Mouse (Mus musculus) embryonic facial prominence, embryonic 15.5 days (tissue): ENCODE results near the gene Tmprss13. TPM values are rescaled to one million over a fixed set of nuclear protein-coding genes. Genes with fewer than 3 reads are reported as not detected.

Experiments used
- ATAC-seq: fragments of 200-750 bp; cut with Nextera tagmentation; 2 replicates; pipeline ENCODE4 v1.8.0; 2017; ENCODE audit warnings: low read depth, moderate TSS enrichment; ENCODE audit not compliant: insufficient number of reproducible peaks, low FRiP score, low TSS enrichment
- H3K27ac ChIP-seq: fragments of 300-500 bp; sonication (generic); replicated peaks from 2 replicates; pipeline ENCODE4 v1.5.1; 2015; ENCODE audit warnings: mild to moderate bottlenecking, inconsistent platforms
- H3K27me3 ChIP-seq: fragments of 300-500 bp; sonication (generic); 2 replicates; pipeline ENCODE4 v1.6.1; 2015; ENCODE audit warnings: inconsistent platforms
- H3K36me3 ChIP-seq: fragments of 300-500 bp; sonication (generic); 2 replicates; pipeline ENCODE4 v1.6.1; 2015; ENCODE audit warnings: mild to moderate bottlenecking, inconsistent platforms
- H3K4me1 ChIP-seq: fragments of 300-500 bp; sonication (generic); 2 replicates; pipeline ENCODE4 v1.6.1; 2015; ENCODE audit warnings: inconsistent platforms
- H3K4me2 ChIP-seq: fragments of 300-500 bp; sonication (generic); replicated peaks from 2 replicates; pipeline ENCODE4 v1.6.1; 2015; ENCODE audit warnings: mild to moderate bottlenecking, inconsistent platforms
- H3K4me3 ChIP-seq: fragments of 300-500 bp; sonication (generic); replicated peaks from 2 replicates; pipeline ENCODE4 v1.5.1; 2015; ENCODE audit warnings: mild to moderate bottlenecking, inconsistent platforms
- H3K9ac ChIP-seq: fragments of 300-500 bp; sonication (generic); 2 replicates; pipeline ENCODE4 v1.6.1; 2015; ENCODE audit warnings: inconsistent platforms
- H3K9me3 ChIP-seq: fragments of 300-500 bp; sonication (generic); replicated peaks from 2 replicates; pipeline ENCODE4 v1.6.1; 2016; ENCODE audit warnings: inconsistent platforms
- WGBS: fragments of 180-500 bp; shearing (Covaris S2); methylation state at CpG from one replicate; pipeline ENCODE4 v1.1.7; 2015; 5-methylcytosine and 5-hydroxymethylcytosine counted together
- polyA plus RNA-seq: library from polyadenylated mRNA; unstranded; fragments of >200 nt; fragmentation: Nextera tagmentation; extraction: Ambion mirVana; gene quantifications from 2 replicates; pipeline ENCODE4 v1.2.1, GENCODE M21; 2015

The Tmprss13 gene
- polyA plus RNA-seq, 1 experiment from 2014 or later, result 11.7 TPM

- H3K27ac ChIP-seq, result no peak overlapping the region
- H3K4me1 ChIP-seq, result no peaks in the 10 kb centered on the region
- H3K4me2 ChIP-seq, result no peak overlapping the region
- WGBS, result 89% methylated on average over 6 of the region's 6 CpGs
- H3K9me3 ChIP-seq, result no peaks in the 10 kb centered on the region
- ATAC-seq, result no peak
- no peaks in the 10 kb centered on the region for H3K27me3 ChIP-seq
- H3K9ac ChIP-seq, result no peak overlapping the region
- no peak overlapping the region for H3K4me3 ChIP-seq
- no peaks in the 10 kb centered on the region for H3K36me3 ChIP-seq
Observed at GRCm38 (mm10) chr9:45329577-45329976, 10.7 kb downstream of the Tmprss13 start.

DNA sequence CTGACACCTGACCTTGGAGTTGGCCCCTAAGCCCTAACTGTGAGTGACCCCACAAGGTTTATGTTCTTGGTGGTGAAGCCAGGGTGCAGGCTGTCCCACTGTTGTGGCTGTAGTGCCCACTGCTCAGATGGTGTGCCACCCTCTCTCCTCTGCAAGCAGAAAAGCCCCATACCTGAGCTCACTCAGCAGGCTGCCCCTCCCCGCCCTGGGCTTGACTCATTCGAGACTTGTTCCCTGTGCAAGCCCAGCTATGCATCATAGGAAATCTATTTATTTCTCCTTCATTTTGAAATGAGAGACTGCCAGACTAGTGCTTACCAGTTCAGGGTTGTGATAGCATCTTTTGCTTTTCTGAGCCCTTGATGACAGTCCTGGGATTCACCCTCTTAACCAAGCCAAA lies 18.5 kb downstream of the Tmprss13 start:
- no peaks in the 10 kb centered on the region for H3K27me3 ChIP-seq
- no peaks in the 10 kb centered on the region for H3K4me1 ChIP-seq
- H3K4me3 ChIP-seq, result no peak overlapping the region
- ATAC-seq, result no peak
- H3K9me3 ChIP-seq, result no peaks in the 10 kb centered on the region
- no peak overlapping the region for H3K27ac ChIP-seq
- 70% methylated on average over 2 of the region's 2 CpGs for WGBS
- H3K36me3 ChIP-seq, result no peaks in the 10 kb centered on the region
- H3K9ac ChIP-seq, result no peak overlapping the region
- no peak overlapping the region for H3K4me2 ChIP-seq

GRCm38 (mm10) chr9:45343066-45343465 lies 24.2 kb downstream of the Tmprss13 start:
- H3K27ac ChIP-seq, result no peak overlapping the region
- H3K4me1 ChIP-seq, result no peaks in the 10 kb centered on the region
- no peaks in the 10 kb centered on the region for H3K27me3 ChIP-seq
- H3K36me3 ChIP-seq, result no peaks in the 10 kb centered on the region
- no peak overlapping the region for H3K9ac ChIP-seq
- H3K9me3 ChIP-seq, result no peaks in the 10 kb centered on the region
- no peak overlapping the region for H3K4me3 ChIP-seq
- no peak for ATAC-seq
- no peak overlapping the region for H3K4me2 ChIP-seq
- whole genome bisulfite sequencing, result 93% methylated on average over 3 of the region's 3 CpGs

DNA sequence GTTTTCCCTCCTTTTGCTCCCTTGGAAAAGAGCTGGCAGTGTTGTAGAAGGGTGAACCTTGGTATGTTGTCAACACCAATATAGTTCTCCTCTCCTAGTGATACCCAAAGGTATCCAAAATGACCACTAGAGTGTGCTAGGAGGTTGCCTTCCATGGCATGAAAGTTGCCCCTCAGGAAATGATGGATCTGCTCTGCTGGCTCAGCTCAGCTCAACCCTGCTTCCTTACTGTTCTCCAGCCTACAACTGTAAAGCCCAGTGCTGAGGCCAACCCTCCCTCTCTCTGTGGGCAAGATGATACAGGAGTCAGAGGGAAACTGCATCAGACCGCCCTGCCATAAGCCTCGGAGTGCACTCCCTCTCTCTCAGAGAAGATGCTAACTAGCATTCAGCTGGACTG lies 26.6 kb downstream of the Tmprss13 start:
- H3K9me3 ChIP-seq, result no peaks in the 10 kb centered on the region
- no peaks in the 10 kb centered on the region for H3K4me1 ChIP-seq
- no peak for ATAC-seq
- no peak overlapping the region for H3K4me2 ChIP-seq
- no peaks in the 10 kb centered on the region for H3K36me3 ChIP-seq
- no peak overlapping the region for H3K27ac ChIP-seq
- no peak overlapping the region for H3K4me3 ChIP-seq
- no peaks in the 10 kb centered on the region for H3K27me3 ChIP-seq
- no peak overlapping the region for H3K9ac ChIP-seq
- 63% methylated on average over 2 of the region's 2 CpGs for WGBS

GRCm38 (mm10) chr9:45346276-45346675 lies 27.4 kb downstream of the Tmprss13 start:
- no peak for ATAC-seq
- no peaks in the 10 kb centered on the region for H3K27me3 ChIP-seq
- no peaks in the 10 kb centered on the region for H3K4me1 ChIP-seq
- no peak overlapping the region for H3K27ac ChIP-seq
- H3K36me3 ChIP-seq, result no peaks in the 10 kb centered on the region
- no peaks in the 10 kb centered on the region for H3K9me3 ChIP-seq
- 62% methylated on average over 6 of the region's 6 CpGs for WGBS
- no peak overlapping the region for H3K9ac ChIP-seq
- H3K4me2 ChIP-seq, result no peak overlapping the region
- H3K4me3 ChIP-seq, result no peak overlapping the region

GRCm38 (mm10) chr9:45348560-45348959 lies 29.7 kb downstream of the Tmprss13 start:
- no peak overlapping the region for H3K4me2 ChIP-seq
- ATAC-seq, result no peak
- H3K4me1 ChIP-seq, result no peaks in the 10 kb centered on the region
- H3K27me3 ChIP-seq, result no peaks in the 10 kb centered on the region
- no peak overlapping the region for H3K27ac ChIP-seq
- no peak overlapping the region for H3K4me3 ChIP-seq
- H3K9ac ChIP-seq, result no peak overlapping the region
- WGBS, result 61% methylated on average over 6 of the region's 6 CpGs
- H3K9me3 ChIP-seq, result no peaks in the 10 kb centered on the region
- no peaks in the 10 kb centered on the region for H3K36me3 ChIP-seq

GRCm38 (mm10) chr9:45349181-45349580 lies 30.3 kb downstream of the Tmprss13 start:
- WGBS, result 26% methylated on average over 4 of the region's 4 CpGs
- Histone ChIP-seq H3K4me3 (no peak overlapping the region), H3K4me2 (no peak overlapping the region), H3K4me1 (no peaks in the 10 kb centered on the region), H3K9me3 (no peaks in the 10 kb centered on the region), H3K36me3 (no peaks in the 10 kb centered on the region), H3K27me3 (no peaks in the 10 kb centered on the region), H3K9ac (no peak overlapping the region), H3K27ac (no peak overlapping the region)
- ATAC-seq, result no peak

- H3K9me3 ChIP-seq, result no peaks in the 10 kb centered on the region
- no peaks in the 10 kb centered on the region for H3K4me1 ChIP-seq
- no peak for ATAC-seq
- H3K27ac ChIP-seq, result no peak overlapping the region
- no peak overlapping the region for H3K4me3 ChIP-seq
- H3K27me3 ChIP-seq, result no peaks in the 10 kb centered on the region
- no peak overlapping the region for H3K4me2 ChIP-seq
- H3K36me3 ChIP-seq, result no peaks in the 10 kb centered on the region
- H3K9ac ChIP-seq, result no peak overlapping the region
- WGBS, result 42% methylated on average over 5 of the region's 5 CpGs
Observed at GRCm38 (mm10) chr9:45349851-45350250, 31.0 kb downstream of the Tmprss13 start.

GRCm38 (mm10) chr9:45355192-45355591 lies 36.3 kb downstream of the Tmprss13 start:
- no peaks in the 10 kb centered on the region for H3K9me3 ChIP-seq
- ATAC-seq, result no peak
- no peaks in the 10 kb centered on the region for H3K36me3 ChIP-seq
- no peak overlapping the region for H3K4me2 ChIP-seq
- no peaks in the 10 kb centered on the region for H3K27me3 ChIP-seq
- WGBS, result 67% methylated on average over 2 of the region's 2 CpGs
- no peak overlapping the region for H3K4me3 ChIP-seq
- H3K4me1 ChIP-seq, result no peaks in the 10 kb centered on the region
- no peak overlapping the region for H3K27ac ChIP-seq
- no peak overlapping the region for H3K9ac ChIP-seq

DNA sequence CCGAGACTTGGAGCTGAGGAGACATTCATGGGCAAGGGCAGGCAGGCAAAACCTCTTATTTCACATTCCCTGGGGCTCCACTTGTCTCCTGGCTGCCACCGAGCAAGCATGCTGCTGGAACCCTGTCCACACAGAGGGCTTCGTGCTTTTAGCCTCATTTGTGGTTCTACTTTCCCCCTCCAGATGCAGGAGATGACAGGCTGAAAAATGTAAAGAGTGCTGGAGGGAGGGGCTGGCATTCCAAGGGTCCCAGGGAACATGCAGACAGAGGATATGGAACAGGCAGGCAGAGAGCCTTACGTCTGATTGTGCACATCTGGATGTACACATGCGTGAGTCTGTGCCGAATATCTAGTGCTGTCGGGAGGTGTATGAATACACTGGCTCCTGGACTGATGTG lies 39.5 kb downstream of the Tmprss13 start:
- no peaks in the 10 kb centered on the region for H3K27me3 ChIP-seq
- no peaks in the 10 kb centered on the region for H3K36me3 ChIP-seq
- ATAC-seq, result no peak
- H3K4me3 ChIP-seq, result no peak overlapping the region
- WGBS, result 27% methylated on average over 7 of the region's 7 CpGs
- no peak overlapping the region for H3K4me2 ChIP-seq
- H3K9ac ChIP-seq, result no peak overlapping the region
- no peaks in the 10 kb centered on the region for H3K9me3 ChIP-seq
- no peaks in the 10 kb centered on the region for H3K4me1 ChIP-seq
- H3K27ac ChIP-seq, result no peak overlapping the region

GRCm38 (mm10) chr9:45362051-45362461 lies 43.2 kb downstream of the Tmprss13 start:
- Histone ChIP-seq H3K27me3 (no peaks in the 10 kb centered on the region), H3K4me1 (no peaks in the 10 kb centered on the region), H3K9me3 (no peaks in the 10 kb centered on the region), H3K36me3 (no peaks in the 10 kb centered on the region), H3K27ac (no peak overlapping the region), H3K4me3 (no peak overlapping the region), H3K4me2 (no peak overlapping the region), H3K9ac (no peak overlapping the region)
- no peak for ATAC-seq
- 34% methylated on average over 2 of the region's 2 CpGs for WGBS

GRCm38 (mm10) chr9:45363639-45364214 lies 44.8 kb downstream of the Tmprss13 start:
- no peaks in the 10 kb centered on the region for H3K27me3 ChIP-seq
- no peak overlapping the region for H3K27ac ChIP-seq
- 54% methylated on average over 7 of the region's 7 CpGs for WGBS
- no peaks in the 10 kb centered on the region for H3K9me3 ChIP-seq
- no peak overlapping the region for H3K4me2 ChIP-seq
- no peak for ATAC-seq
- H3K9ac ChIP-seq, result no peak overlapping the region
- no peaks in the 10 kb centered on the region for H3K36me3 ChIP-seq
- no peak overlapping the region for H3K4me3 ChIP-seq
- H3K4me1 ChIP-seq, result no peaks in the 10 kb centered on the region
